Mouse (Mus musculus) heart, embryonic 11.5 days (tissue): ENCODE measurements around the gene Impdh1. TPM values are rescaled to one million over a fixed set of nuclear protein-coding genes. Genes with fewer than 3 reads are reported as not detected.

ENCODE experiments used
- ATAC-seq: fragments of 200-750 bp; cut with Nextera tagmentation; replicated peaks from 2 replicates; pipeline ENCODE4 v1.8.0; 2017; ENCODE audit warnings: moderate library complexity; ENCODE audit not compliant: insufficient number of reproducible peaks, low FRiP score, low TSS enrichment
- H3K27ac ChIP-seq: fragments of 300-500 bp; sonication (generic); 2 replicates; pipeline ENCODE4 v1.5.1; 2014; ENCODE audit warnings: mild to moderate bottlenecking, low read depth, low read length
- H3K27me3 ChIP-seq: fragments of 300-500 bp; sonication (generic); 2 replicates; pipeline ENCODE4 v1.6.1; 2014; ENCODE audit warnings: mild to moderate bottlenecking, low read length, mixed read lengths; ENCODE audit not compliant: control insufficient read depth, insufficient read depth
- H3K36me3 ChIP-seq: fragments of 300-500 bp; sonication (generic); 2 replicates; pipeline ENCODE4 v1.6.1; 2014; ENCODE audit warnings: mild to moderate bottlenecking, low read length, moderate library complexity, mixed read lengths; ENCODE audit not compliant: control insufficient read depth, insufficient read depth
- H3K4me1 ChIP-seq: fragments of 300-500 bp; sonication (generic); 2 replicates; pipeline ENCODE4 v1.6.1; 2014; ENCODE audit warnings: low read length; ENCODE audit not compliant: control insufficient read depth, insufficient read depth
- H3K4me2 ChIP-seq: fragments of 300-500 bp; sonication (generic); 2 replicates; pipeline ENCODE4 v1.6.1; 2014; ENCODE audit warnings: mild to moderate bottlenecking, moderate library complexity
- H3K4me3 ChIP-seq: fragments of 300-500 bp; sonication (generic); 2 replicates; pipeline ENCODE4 v1.5.1; 2014; ENCODE audit warnings: low read depth, low read length
- H3K9ac ChIP-seq: fragments of 300-500 bp; sonication (generic); 2 replicates; pipeline ENCODE4 v1.6.1; 2014; ENCODE audit warnings: mild to moderate bottlenecking, low read depth, low read length, moderate library complexity
- H3K9me3 ChIP-seq: fragments of 300-500 bp; sonication (generic); replicated peaks from 2 replicates; pipeline ENCODE4 v1.6.1; 2016; ENCODE audit warnings: low read length; ENCODE audit not compliant: control insufficient read depth
- whole genome bisulfite sequencing: fragments of 180-500 bp; shearing (Covaris S2); extraction: QIAGEN DNeasy Blood & Tissue Kit; methylation state at CpG from one replicate; pipeline ENCODE4 v1.1.7; 2014; ENCODE audit not compliant: insufficient replicate concordance; 5-methylcytosine and 5-hydroxymethylcytosine counted together
- polyA plus RNA-seq: library from polyadenylated mRNA; unstranded; fragments of >200 nt; fragmentation: Nextera tagmentation; extraction: Ambion mirVana; gene quantifications from 2 replicates; pipeline ENCODE4 v1.2.1, GENCODE M21; 2014

Gene Impdh1
- polyA plus RNA-seq, 1 experiment from 2014 or later, result 34.3 TPM

GRCm38 (mm10) chr6:29245272-29246120 lies 29.3 kb upstream of the Impdh1 start:
- Histone ChIP-seq H3K9me3 (no peaks in the 10 kb centered on the region), H3K4me3 (no peak overlapping the region), H3K4me1 (no peaks in the 10 kb centered on the region; the same call in 1 of the 2 replicates), H3K27me3 (no peaks in the 10 kb centered on the region), H3K27ac (no peak overlapping the region), H3K36me3 (no peaks in the 10 kb centered on the region), H3K9ac (no peak overlapping the region), H3K4me2 (no peak overlapping the region)
- WGBS, result 44% methylated on average over 14 of the region's 14 CpGs
- no peak for ATAC-seq

GRCm38 (mm10) chr6:29242265-29242664 lies 26.1 kb upstream of the Impdh1 start:
- Histone ChIP-seq H3K27ac (no peak overlapping the region), H3K9ac (no peak overlapping the region), H3K36me3 (no peaks in the 10 kb centered on the region), H3K4me1 (no peaks in the 10 kb centered on the region; the same call in 1 of the 2 replicates), H3K4me3 (no peak overlapping the region), H3K27me3 (no peaks in the 10 kb centered on the region), H3K9me3 (no peaks in the 10 kb centered on the region), H3K4me2 (no peak overlapping the region)
- ATAC-seq, result no peak
- 58% methylated on average over 1 of the region's 1 CpGs for WGBS

DNA sequence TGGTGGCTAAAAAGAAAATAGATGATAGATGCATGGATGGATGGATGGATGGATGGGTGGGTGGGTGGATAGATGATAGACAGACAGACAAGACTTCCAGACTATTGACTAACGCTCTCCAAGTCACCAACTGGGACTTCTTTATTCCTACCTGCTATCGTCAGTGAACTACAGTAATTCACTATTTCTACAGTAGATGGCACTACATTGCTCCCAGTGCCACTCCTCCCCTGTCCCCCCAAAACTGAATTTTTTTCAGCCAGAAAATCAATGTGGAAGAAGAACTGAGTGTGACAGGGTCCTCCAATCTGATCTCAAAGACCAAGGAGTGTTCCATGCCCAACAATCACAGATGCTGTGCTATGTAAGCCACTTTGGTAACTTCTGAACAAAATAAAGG lies 25.5 kb upstream of the Impdh1 start:
- Histone ChIP-seq H3K27ac (no peak overlapping the region), H3K4me1 (no peaks in the 10 kb centered on the region; the same call in 1 of the 2 replicates), H3K4me2 (no peak overlapping the region), H3K9ac (no peak overlapping the region), H3K27me3 (no peaks in the 10 kb centered on the region), H3K36me3 (no peaks in the 10 kb centered on the region), H3K4me3 (no peak overlapping the region), H3K9me3 (no peaks in the 10 kb centered on the region)
- WGBS, result 48% methylated on average over 2 of the region's 2 CpGs
- ATAC-seq, result no peak

DNA sequence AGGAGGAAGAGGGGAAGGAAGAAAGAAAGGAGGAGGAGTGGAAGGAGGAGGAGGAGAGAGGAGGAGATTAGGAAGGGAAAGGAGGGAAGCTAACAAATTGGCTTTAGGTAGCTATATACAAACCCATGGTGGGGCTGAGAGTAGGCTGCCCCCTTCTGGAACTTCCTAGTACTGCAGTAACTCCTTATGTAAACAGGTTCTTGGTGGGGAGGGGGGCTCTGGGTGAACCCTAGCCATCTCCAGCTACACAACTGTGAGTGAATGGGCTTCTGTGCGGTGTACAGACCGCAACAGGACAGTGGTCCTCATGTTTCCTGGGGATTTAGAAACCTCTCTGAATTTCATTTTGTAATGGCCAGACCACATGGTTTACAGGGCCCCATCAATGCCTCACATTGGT lies 24.6 kb upstream of the Impdh1 start:
- H3K9me3 ChIP-seq, result no peaks in the 10 kb centered on the region
- H3K36me3 ChIP-seq, result no peaks in the 10 kb centered on the region
- WGBS, result 29% methylated on average over 2 of the region's 2 CpGs
- H3K4me3 ChIP-seq, result no peak overlapping the region
- H3K4me2 ChIP-seq, result no peak overlapping the region
- no peak overlapping the region for H3K27ac ChIP-seq
- no peaks in the 10 kb centered on the region; the same call in 1 of the 2 replicates for H3K4me1 ChIP-seq
- no peak for ATAC-seq
- no peaks in the 10 kb centered on the region for H3K27me3 ChIP-seq
- H3K9ac ChIP-seq, result no peak overlapping the region

DNA sequence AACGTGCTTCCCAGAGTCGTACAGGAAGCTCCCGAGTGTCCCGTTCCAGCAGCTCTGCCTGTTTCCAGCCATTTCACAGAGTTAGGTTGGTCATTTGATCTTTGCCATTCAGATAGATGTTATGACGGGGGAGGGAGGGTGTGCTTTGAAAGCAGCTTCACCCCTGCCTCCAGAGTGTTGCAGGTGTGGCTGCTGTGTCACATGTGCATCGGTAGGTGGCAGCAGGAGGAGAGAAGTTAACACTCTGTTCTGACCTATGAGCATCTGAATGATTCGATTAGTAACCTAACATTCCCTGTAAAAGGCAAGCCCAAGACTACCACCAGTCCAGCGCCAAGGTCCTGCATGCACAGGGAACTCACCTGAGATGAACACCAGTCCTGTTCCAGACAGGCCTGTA lies 18.1 kb upstream of the Impdh1 start:
- Histone ChIP-seq H3K4me3 (no peak overlapping the region), H3K27ac (no peak overlapping the region), H3K9me3 (no peaks in the 10 kb centered on the region), H3K27me3 (no peaks in the 10 kb centered on the region), H3K9ac (no peak overlapping the region), H3K4me1 (peaks cover 5% of the 10 kb centered on the region; the same call in 1 of the 2 replicates), H3K36me3 (no peaks in the 10 kb centered on the region), H3K4me2 (no peak overlapping the region)
- 44% methylated on average over 8 of the region's 8 CpGs for WGBS
- no peak for ATAC-seq

GRCm38 (mm10) chr6:29233710-29234109 lies 17.5 kb upstream of the Impdh1 start:
- H3K9me3 ChIP-seq, result no peaks in the 10 kb centered on the region
- WGBS, result 71% methylated on average over 3 of the region's 3 CpGs
- no peak overlapping the region for H3K9ac ChIP-seq
- H3K4me2 ChIP-seq, result no peak overlapping the region
- no peak for ATAC-seq
- H3K36me3 ChIP-seq, result no peaks in the 10 kb centered on the region
- H3K4me3 ChIP-seq, result no peak overlapping the region
- H3K27me3 ChIP-seq, result no peaks in the 10 kb centered on the region
- H3K4me1 ChIP-seq, result peaks cover 8% of the 10 kb centered on the region; the same call in 1 of the 2 replicates
- no peak overlapping the region for H3K27ac ChIP-seq

GRCm38 (mm10) chr6:29232321-29232720 lies 16.2 kb upstream of the Impdh1 start:
- Histone ChIP-seq H3K4me2 (no peak overlapping the region), H3K4me3 (no peak overlapping the region), H3K36me3 (no peaks in the 10 kb centered on the region), H3K27ac (no peak overlapping the region), H3K9ac (no peak overlapping the region), H3K4me1 (peaks cover 8% of the 10 kb centered on the region; the same call in 1 of the 2 replicates), H3K9me3 (no peaks in the 10 kb centered on the region), H3K27me3 (no peaks in the 10 kb centered on the region)
- 73% methylated on average over 6 of the region's 6 CpGs for WGBS
- ATAC-seq, result no peak

DNA sequence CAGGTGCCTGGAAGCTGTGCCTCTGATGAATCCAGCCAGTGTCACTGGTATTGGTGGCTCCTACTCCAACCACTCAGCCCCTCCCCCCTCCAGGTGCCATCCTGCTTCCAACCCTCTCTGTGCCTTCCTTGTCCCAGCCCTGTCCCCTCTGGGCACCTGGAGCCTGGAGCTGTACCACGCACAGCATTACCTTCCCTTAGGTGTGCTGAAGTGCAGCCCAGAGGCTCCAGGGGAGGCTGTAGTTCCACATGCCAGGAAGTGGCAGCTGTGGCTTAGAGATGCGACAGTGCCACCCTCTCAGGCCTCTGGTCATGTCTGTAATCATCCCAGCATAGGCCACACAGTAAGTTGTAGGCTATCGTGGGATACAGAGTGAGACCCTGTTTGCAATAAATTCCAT lies 15.6 kb upstream of the Impdh1 start:
- Histone ChIP-seq H3K27me3 (no peaks in the 10 kb centered on the region), H3K27ac (no peak overlapping the region), H3K36me3 (no peaks in the 10 kb centered on the region)

DNA sequence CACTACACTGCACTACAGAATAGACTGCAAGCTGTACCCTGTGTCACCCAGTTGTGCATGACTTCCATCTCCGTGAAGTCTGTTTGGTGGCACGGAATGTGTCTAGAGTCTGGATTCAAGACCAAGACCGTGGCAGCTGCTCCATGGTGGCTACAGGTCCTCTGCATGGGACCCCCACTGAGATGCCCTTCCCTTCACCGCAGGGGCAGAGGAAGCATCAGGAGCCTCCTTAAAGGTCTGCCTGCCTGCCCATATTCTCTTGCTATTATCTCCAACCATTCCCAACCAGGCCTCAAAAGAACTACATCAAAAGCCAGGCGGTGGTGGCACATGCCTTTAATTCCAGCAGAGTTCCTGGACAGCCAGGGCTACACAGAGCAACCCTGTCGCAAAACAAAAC lies 14.2 kb upstream of the Impdh1 start:
- H3K9ac ChIP-seq, result no peak overlapping the region
- H3K36me3 ChIP-seq, result no peaks in the 10 kb centered on the region
- H3K4me1 ChIP-seq, result peaks cover 8% of the 10 kb centered on the region; the same call in 1 of the 2 replicates
- no peaks in the 10 kb centered on the region for H3K27me3 ChIP-seq
- ATAC-seq, result 0 out of 2 replicates have a peak, but pooled peaks have one; percentile 50
- no peak overlapping the region for H3K27ac ChIP-seq
- H3K4me3 ChIP-seq, result no peak overlapping the region
- no peak overlapping the region for H3K4me2 ChIP-seq
- H3K9me3 ChIP-seq, result no peaks in the 10 kb centered on the region
- 57% methylated on average over 6 of the region's 6 CpGs for WGBS

More for the DNA sequence above, 15.6 kb upstream of the Impdh1 start:
- no peaks in the 10 kb centered on the region for H3K9me3 ChIP-seq
- H3K4me1 ChIP-seq, result peaks cover 8% of the 10 kb centered on the region; the same call in 1 of the 2 replicates
- no peak overlapping the region for H3K4me3 ChIP-seq
- WGBS, result 75% methylated on average over 3 of the region's 3 CpGs
- ATAC-seq, result no peak
- H3K4me2 ChIP-seq, result no peak overlapping the region
- no peak overlapping the region for H3K9ac ChIP-seq
